Mouse (Mus musculus): ENCODE results near the gene Ddx5. TPM values are rescaled to one million over a fixed set of nuclear protein-coding genes. Genes with fewer than 3 reads are reported as not detected.
"Not testable (repeated sequence)": the region's sequence is repeated elsewhere in the genome, so short reads cannot be mapped to it uniquely, and the experiment has no call there.

The Ddx5 gene
- polyA plus RNA-seq, 1 experiment from 2014 or later, result 757 TPM

GRCm38 (mm10) chr11:106793846-106794245, 4.9 kb upstream of the Ddx5 start:
- no peaks in the 10 kb centered on the region for H3K27me3 ChIP-seq
- CTCF ChIA-PET, result no interaction called here
- no peak for DNase-seq (ENCODE audit: low read depth, low spot score)
- in situ Hi-C loops (cut with MboI; ENCODE audit: low pct_unique_long_range_greater_than_20kb), result no loop called here
- TF ChIP-seq CTCF (IDR thresholded peaks at IDR 0.05), result no peak
- no peak for ATAC-seq
- POLR2A ChIA-PET, result interaction anchor here (0.6 kb wide), 1 partner anchor 7 kb away, joined by 4 read pairs; no protein-coding TSS in a partner anchor

DNA sequence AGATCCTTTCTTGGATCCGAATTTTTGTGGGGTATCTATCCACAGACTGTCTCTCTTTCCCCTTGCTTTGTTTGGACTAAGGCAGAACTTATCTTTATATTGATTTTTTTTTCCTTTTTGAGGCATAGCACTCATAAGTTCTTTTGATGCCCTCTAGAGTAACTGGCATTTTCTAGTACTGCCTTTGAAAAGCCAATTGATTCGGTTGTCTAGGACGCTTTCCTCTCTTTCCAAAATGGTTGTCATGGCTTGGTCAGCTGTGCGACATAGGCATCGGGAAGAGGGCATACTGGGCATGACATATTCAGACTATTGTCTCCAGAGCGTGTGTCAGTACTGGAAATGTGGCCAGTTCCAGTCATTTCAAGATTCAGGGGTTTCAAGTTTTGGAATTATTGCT, 664 bp upstream of the Ddx5 start:
- ATAC-seq (no peak), DNase-seq (ENCODE audit: low read depth, low spot score) (no peak)
- POLR2A ChIA-PET, result interaction anchor here (0.5 to 3.0 kb wide), 3 partner anchors 10 to 166 kb away, joined by 5 to 16 read pairs (median 9); partner anchors contain the start of gene Polg2
- in situ Hi-C loops (cut with MboI; ENCODE audit: low pct_unique_long_range_greater_than_20kb), result no loop called here
- no peaks in the 10 kb centered on the region for H3K27me3 ChIP-seq
- no peak for TF ChIP-seq CTCF (IDR thresholded peaks at IDR 0.05)
- CTCF ChIA-PET, result interaction anchor here (1.9 kb wide), 1 partner anchor 10 kb away, joined by 4 read pairs; the partner anchor contains the start of gene Polg2

DNA sequence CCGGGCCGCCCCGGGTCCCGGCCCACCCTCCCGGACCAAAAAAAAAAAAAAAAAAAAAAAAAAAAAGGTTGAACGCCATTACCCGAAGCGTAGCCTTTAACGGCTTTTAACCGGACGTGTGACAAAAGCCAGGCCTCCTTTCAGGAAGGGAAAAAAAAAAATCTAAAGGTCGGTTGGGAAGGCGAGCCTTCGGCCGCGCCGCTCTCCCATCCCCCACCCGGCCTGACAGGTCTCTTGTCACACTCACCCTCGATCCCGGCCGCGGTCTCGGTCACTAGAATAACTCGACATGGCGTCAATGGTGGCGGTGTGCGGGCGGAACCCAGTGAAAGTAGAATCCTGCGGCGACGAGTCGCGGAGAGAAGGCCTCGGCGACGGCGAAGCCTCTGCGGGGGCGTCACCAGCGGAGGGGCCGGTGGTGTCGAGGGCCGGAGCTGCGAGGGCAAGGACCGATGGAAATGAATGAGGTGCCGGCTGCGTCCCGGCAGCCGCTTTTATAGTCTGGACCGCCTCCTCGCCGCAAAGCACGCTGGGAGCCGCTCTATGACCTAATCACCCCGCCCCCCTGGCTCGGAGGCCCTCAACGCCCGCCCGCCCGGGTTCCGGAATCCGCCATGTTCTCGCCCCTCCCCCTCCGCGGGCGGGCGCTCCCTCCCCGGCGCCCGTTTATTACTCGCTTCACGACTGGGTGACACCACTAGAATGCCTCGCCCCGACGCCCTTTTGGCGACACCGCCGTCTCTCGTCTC, 785 bp downstream of the Ddx5 start:
- in situ Hi-C loops (cut with MboI; ENCODE audit: low pct_unique_long_range_greater_than_20kb), result no loop called here
- DNase-seq (ENCODE audit: low read depth, low spot score), result peak; percentile 64
- H3K27me3 ChIP-seq, result no peaks in the 10 kb centered on the region
- peak; percentile 52 for ATAC-seq
- ChIA-PET CTCF (no interaction called here), POLR2A (interaction anchor here (0.6 to 3.0 kb wide), 4 partner anchors 9 to 11 kb away, joined by 5 to 16 read pairs (median 5); partner anchors contain the start of gene Polg2)
- TF ChIP-seq CTCF (IDR thresholded peaks at IDR 0.05), result no peak

DNA sequence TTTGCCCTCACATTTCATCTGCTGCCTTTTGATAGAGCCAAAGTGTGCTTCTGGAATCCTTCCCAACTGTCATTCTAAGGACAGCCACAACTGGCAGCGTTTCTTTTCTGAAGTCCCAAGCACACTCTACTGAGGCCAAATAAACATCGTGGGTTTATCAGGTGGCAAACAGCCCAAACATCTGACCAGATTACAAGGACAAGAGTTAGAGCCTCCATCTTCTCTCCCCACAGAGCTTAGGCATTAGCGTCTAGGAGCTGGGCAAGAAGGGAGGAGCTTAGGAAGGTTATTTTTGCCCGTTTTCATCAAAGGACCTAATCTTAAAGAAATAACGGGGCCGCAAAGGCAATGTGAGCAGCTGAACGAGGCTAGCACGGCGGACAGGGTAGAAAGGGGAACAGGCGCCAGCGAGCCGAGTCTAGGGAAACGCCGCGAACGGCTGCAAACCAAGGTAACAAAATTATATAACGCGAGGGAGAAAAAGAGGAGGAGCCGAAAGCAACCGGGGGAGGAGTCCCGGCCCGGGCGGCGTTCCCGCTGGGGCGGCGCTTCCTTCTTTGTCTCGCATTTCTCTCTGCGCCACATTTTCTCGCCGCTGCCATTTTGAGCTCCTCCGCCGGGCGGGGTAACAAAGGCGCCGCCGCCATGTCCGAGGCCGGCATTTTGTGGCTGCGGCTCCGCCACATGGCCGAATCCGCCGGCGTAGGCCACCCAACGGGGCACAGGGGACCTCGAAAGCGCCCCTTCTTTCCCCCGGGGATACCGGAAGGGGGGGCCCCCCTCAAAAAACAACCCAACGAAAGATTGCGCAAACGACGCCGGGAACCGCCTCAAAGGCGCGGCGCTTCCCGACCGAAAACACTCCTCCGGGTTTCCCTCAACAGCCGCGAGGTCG, 1.6 kb downstream of the Ddx5 start:
- ATAC-seq (peak; percentile 13), DNase-seq (ENCODE audit: low read depth, low spot score) (no peak)
- POLR2A ChIA-PET, result interaction anchor here (1.2 to 3.0 kb wide), 2 partner anchors 8 to 10 kb away, joined by 5 to 16 read pairs; partner anchors contain the start of gene Polg2
- H3K27me3 ChIP-seq, result no peaks in the 10 kb centered on the region
- CTCF ChIA-PET, result no interaction called here
- no peak for TF ChIP-seq CTCF (IDR thresholded peaks at IDR 0.05)
- in situ Hi-C loops (cut with MboI; ENCODE audit: low pct_unique_long_range_greater_than_20kb), result no loop called here

DNA sequence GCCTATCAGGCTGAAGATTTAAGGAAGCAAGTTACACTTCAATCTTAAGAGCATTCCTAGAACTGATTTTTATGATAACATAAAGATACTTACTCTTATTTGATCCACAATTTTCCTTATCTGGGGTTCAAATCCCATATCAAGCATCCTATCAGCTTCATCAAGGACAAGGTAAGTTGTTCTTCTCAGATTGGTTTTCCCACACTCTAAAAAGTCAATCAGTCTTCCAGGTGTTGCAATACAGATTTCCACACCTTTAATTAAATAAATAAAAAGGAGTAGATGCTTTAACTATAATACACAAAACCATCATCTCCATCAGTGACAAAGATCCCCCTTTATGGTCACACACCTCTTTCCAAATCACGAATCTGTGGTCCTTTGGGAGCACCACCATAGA, 3.9 kb downstream of the Ddx5 start:
- ATAC-seq (no peak), DNase-seq (ENCODE audit: low read depth, low spot score) (no peak)
- POLR2A ChIA-PET, result no interaction called here
- CTCF ChIA-PET, result no interaction called here
- H3K27me3 ChIP-seq, result no peaks in the 10 kb centered on the region
- no peak for TF ChIP-seq CTCF (IDR thresholded peaks at IDR 0.05)
- in situ Hi-C loops (cut with MboI; ENCODE audit: low pct_unique_long_range_greater_than_20kb), result no loop called here

DNA sequence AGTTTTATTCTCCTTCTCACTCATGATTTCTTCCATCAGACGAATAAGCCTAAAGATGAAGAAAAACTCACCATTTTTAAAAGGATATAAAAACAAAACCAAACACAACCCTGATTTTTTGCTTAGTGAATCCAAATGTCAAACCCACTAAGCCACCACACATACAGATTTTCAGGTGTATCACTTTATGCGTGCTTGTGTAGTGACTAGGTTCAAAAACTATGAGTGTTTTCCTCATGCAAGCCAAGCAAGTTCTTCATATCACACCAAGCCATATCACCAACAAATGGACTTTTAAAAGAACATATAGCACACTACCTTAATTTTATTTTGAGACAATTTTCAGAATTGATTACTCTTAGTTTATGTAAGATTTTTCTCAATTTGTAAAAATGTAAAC, 4.5 kb downstream of the Ddx5 start:
- POLR2A ChIA-PET, result no interaction called here
- CTCF ChIA-PET, result no interaction called here
- TF ChIP-seq CTCF (IDR thresholded peaks at IDR 0.05), result no peak
- DNase-seq (ENCODE audit: low read depth, low spot score) (no peak), ATAC-seq (no peak)
- in situ Hi-C loops (cut with MboI; ENCODE audit: low pct_unique_long_range_greater_than_20kb), result no loop called here
- H3K27me3 ChIP-seq, result no peaks in the 10 kb centered on the region

- DNase-seq (ENCODE audit: low read depth, low spot score) (no peak), ATAC-seq (no peak)
- CTCF ChIA-PET, result no interaction called here
- no peaks in the 10 kb centered on the region for H3K27me3 ChIP-seq
- POLR2A ChIA-PET, result no interaction called here
- no peak for TF ChIP-seq CTCF (IDR thresholded peaks at IDR 0.05)
- in situ Hi-C loops (cut with MboI; ENCODE audit: low pct_unique_long_range_greater_than_20kb), result no loop called here
Measured at GRCm38 (mm10) chr11:106782841-106783764, 5.9 kb downstream of the Ddx5 start.

GRCm38 (mm10) chr11:106782271-106782670, 6.7 kb downstream of the Ddx5 start:
- DNase-seq (ENCODE audit: low read depth, low spot score); ATAC-seq; H3K27me3 ChIP-seq; CTCF ChIA-PET; in situ Hi-C loops (cut with MboI; ENCODE audit: low pct_unique_long_range_greater_than_20kb); POLR2A ChIA-PET: not testable (repeated sequence)

GRCm38 (mm10) chr11:106780590-106781220, 8.3 kb downstream of the Ddx5 start:
- DNase-seq (ENCODE audit: low read depth, low spot score) (no peak), ATAC-seq (no peak)
- TF ChIP-seq CTCF (IDR thresholded peaks at IDR 0.05), result no peak
- CTCF ChIA-PET, result interaction anchor here (1.7 kb wide), 1 partner anchor 10 kb away, joined by 4 read pairs; no protein-coding TSS in a partner anchor
- in situ Hi-C loops (cut with MboI; ENCODE audit: low pct_unique_long_range_greater_than_20kb), result no loop called here
- POLR2A ChIA-PET, result interaction anchor here (2.2 kb wide), 1 partner anchor 7 kb away, joined by 16 read pairs; the partner anchor contains the start of genes Cep95 and Ddx5
- no peaks in the 10 kb centered on the region for H3K27me3 ChIP-seq
